Comparison of ENCODE assay signal across 8 mouse cellular contexts in the genomic region with DNA sequence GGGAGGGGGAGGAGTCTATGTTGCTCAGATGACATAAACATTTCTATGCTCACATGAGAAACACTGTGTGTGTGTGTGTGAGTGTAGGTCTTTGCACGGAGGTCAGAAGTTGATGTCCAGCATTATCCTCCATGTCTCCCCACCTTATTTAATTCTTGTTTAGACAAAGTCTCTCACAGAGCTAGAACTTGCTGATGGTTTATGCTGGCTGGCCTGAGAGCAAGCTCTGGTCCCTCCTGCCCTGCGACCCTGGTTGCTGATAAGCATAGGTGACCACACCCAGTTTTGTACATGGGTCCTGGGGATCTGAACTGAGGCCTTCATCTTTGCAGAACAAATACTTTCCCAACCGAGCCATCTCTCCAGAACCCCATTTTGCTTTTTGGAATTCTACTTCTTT. TPM values are rescaled to one million over a fixed set of nuclear protein-coding genes. Genes with fewer than 3 reads are reported as not detected.
DNase-seq lines count a peak whose midpoint lies in the region; ATAC-seq and TF ChIP-seq lines count a peak whose summit lies in the region.
"Had no signal": no experiment of that assay in that cellular context is flagged by ENCODE, and none has a peak within 500 bp of the region (broad histone marks: within the 10 kb centered on the region; RNA-seq: fewer than 3 reads in every experiment).

No protein-coding gene starts in this region.

- DNase-seq in hindbrain, embryonic 11.5 days (ENCODE audit: low spot score) = no peak
- no peak for DNase-seq in neural tube, embryonic 10.5 days (ENCODE audit: extremely low spot score, low spot score)
- no peak for DNase-seq in limb, embryonic 14.5 days (ENCODE audit: low spot score)
- DNase-seq in right cerebral cortex, postnatal 14 days = no peak
- no peak for DNase-seq in layer of hippocampus, postnatal 36 days
- DNase-seq: gastrocnemius, postnatal 14 days had no signal

- H3K27ac ChIP-seq in hindbrain, embryonic 12.5 days = no peak overlapping the region
- no peak overlapping the region for H3K27ac ChIP-seq in hindbrain, embryonic 11.5 days (ENCODE audit: low read depth, low read length)
- no peak overlapping the region for H3K27ac ChIP-seq in neural tube, embryonic 12.5 days
- H3K27ac ChIP-seq in limb, embryonic 14.5 days (replicated peaks; ENCODE audit: low read depth, low read length) = peak overlapping the region; percentile 75

- H3K27me3 ChIP-seq in hindbrain, embryonic 12.5 days = no peaks in the 10 kb centered on the region
- no peaks in the 10 kb centered on the region for H3K27me3 ChIP-seq in hindbrain, embryonic 11.5 days (ENCODE audit: control insufficient read depth, insufficient read depth, low read length)
- H3K27me3 ChIP-seq in neural tube, embryonic 12.5 days (replicated peaks) = no peaks in the 10 kb centered on the region
- H3K27me3 ChIP-seq in limb, embryonic 14.5 days (ENCODE audit: control insufficient read depth, insufficient read depth, low read length) = no peaks in the 10 kb centered on the region

- H3K9me3 ChIP-seq in hindbrain, embryonic 12.5 days (replicated peaks) = no peaks in the 10 kb centered on the region
- no peaks in the 10 kb centered on the region for H3K9me3 ChIP-seq in hindbrain, embryonic 11.5 days (ENCODE audit: control insufficient read depth, low read length)
- no peaks in the 10 kb centered on the region for H3K9me3 ChIP-seq in neural tube, embryonic 12.5 days
- H3K9me3 ChIP-seq in limb, embryonic 14.5 days (ENCODE audit: control insufficient read depth, low read length) = no peaks in the 10 kb centered on the region

- H3K9ac ChIP-seq in hindbrain, embryonic 12.5 days = no peak overlapping the region
- H3K9ac ChIP-seq in hindbrain, embryonic 11.5 days (ENCODE audit: low read depth, low read length) = no peak overlapping the region
- H3K9ac ChIP-seq in neural tube, embryonic 12.5 days = no peak overlapping the region
- peak overlapping the region; percentile 41 for H3K9ac ChIP-seq in limb, embryonic 14.5 days (ENCODE audit: low read depth, low read length, severe bottlenecking)

- H3K4me3 ChIP-seq in hindbrain, embryonic 12.5 days = no peak overlapping the region
- no peak overlapping the region for H3K4me3 ChIP-seq in hindbrain, embryonic 11.5 days (ENCODE audit: low read depth, low read length)
- H3K4me3 ChIP-seq in neural tube, embryonic 12.5 days = no peak overlapping the region
- H3K4me3 ChIP-seq in limb, embryonic 14.5 days (replicated peaks; ENCODE audit: low read length) = peak overlapping the region; percentile 76

- H3K36me3 ChIP-seq in hindbrain, embryonic 12.5 days = no peaks in the 10 kb centered on the region
- H3K36me3 ChIP-seq in hindbrain, embryonic 11.5 days (ENCODE audit: control insufficient read depth, insufficient read depth, low read length) = no peaks in the 10 kb centered on the region
- H3K36me3 ChIP-seq in neural tube, embryonic 12.5 days = no peaks in the 10 kb centered on the region
- peaks cover 3% of the 10 kb centered on the region for H3K36me3 ChIP-seq in limb, embryonic 14.5 days (ENCODE audit: control insufficient read depth, insufficient read depth, low read length)

- TF ChIP-seq POLR2A in limb, embryonic 14.5 days (IDR thresholded peaks at IDR 0.05; ENCODE audit: borderline replicate concordance, extremely low read depth, insufficient read depth, insufficient read length) = no peak

- WGBS in hindbrain, embryonic 12.5 days = 77% methylated on average over 3 of the region's 3 CpGs
- 76% methylated on average over 3 of the region's 3 CpGs for WGBS in hindbrain, embryonic 11.5 days
- 67% methylated on average over 3 of the region's 3 CpGs for WGBS in neural tube, embryonic 12.5 days
- WGBS in limb, embryonic 14.5 days = 59% methylated on average over 3 of the region's 3 CpGs

- H3K4me2 ChIP-seq in hindbrain, embryonic 12.5 days (replicated peaks) = peak overlapping the region; percentile 48
- no peak overlapping the region for H3K4me2 ChIP-seq in hindbrain, embryonic 11.5 days (replicated peaks; ENCODE audit: low read depth, low read length)
- peak overlapping the region; percentile 56 for H3K4me2 ChIP-seq in neural tube, embryonic 12.5 days (replicated peaks)
- peak overlapping the region; percentile 84 for H3K4me2 ChIP-seq in limb, embryonic 14.5 days (replicated peaks; ENCODE audit: low read depth, low read length, severe bottlenecking)

- ATAC-seq in hindbrain, embryonic 12.5 days (ENCODE audit: low FRiP score) = no peak
- no peak for ATAC-seq in hindbrain, embryonic 11.5 days (ENCODE audit: low FRiP score)
- no peak for ATAC-seq in neural tube, embryonic 12.5 days (ENCODE audit: low FRiP score, low read depth)
- ATAC-seq in limb, embryonic 14.5 days (ENCODE audit: low FRiP score, low read depth) = no peak

- peaks cover 26% of the 10 kb centered on the region for H3K4me1 ChIP-seq in hindbrain, embryonic 12.5 days
- H3K4me1 ChIP-seq in hindbrain, embryonic 11.5 days (replicated peaks; ENCODE audit: control insufficient read depth, insufficient read depth, low read length) = peaks cover 7% of the 10 kb centered on the region
- peaks cover 22% of the 10 kb centered on the region for H3K4me1 ChIP-seq in neural tube, embryonic 12.5 days
- peaks cover 59% of the 10 kb centered on the region for H3K4me1 ChIP-seq in limb, embryonic 14.5 days (ENCODE audit: control insufficient read depth, insufficient read depth, low read length)

RNA-seq across cellular contexts. Expression of gene Prickle1, which starts 3.1 kb away (rescaled TPM):
- 24.6 and 27.9 TPM in 2 replicates for polyA plus RNA-seq in hindbrain, embryonic 12.5 days (2016; fragmentation: Nextera tagmentation; extraction: Ambion mirVana)
- polyA plus RNA-seq in hindbrain, embryonic 11.5 days (2014; fragmentation: Nextera tagmentation; extraction: Ambion mirVana) = 17.7 and 19.9 TPM in 2 replicates
- 19.2 and 19.5 TPM in 2 replicates for polyA plus RNA-seq in neural tube, embryonic 12.5 days (2016; fragmentation: Nextera tagmentation; extraction: Ambion mirVana)
- polyA plus RNA-seq in limb, embryonic 14.5 days (2012; rRNA removed) = 31.4 and 36.6 TPM in 2 replicates
- 54.0 and 64.2 TPM in 2 replicates for polyA plus RNA-seq in limb, embryonic 14.5 days (2014; fragmentation: Nextera tagmentation; extraction: Ambion mirVana)
- total RNA-seq in layer of hippocampus, postnatal 36 days (2021) = 10 to 100 TPM; 75.8 to 77.5 TPM
